Mouse (Mus musculus) cerebellum, adult 11-12 months (tissue): ENCODE data around the gene Txnrd2.

Experiments used
- DNase-seq: peaks from one replicate; pipeline ENCODE4 v3.0.0; 2022

Gene Txnrd2

GRCm38 (mm10) chr16:18497865-18498515 is 71.8 kb downstream of the Txnrd2 start:
- DNase-seq: no peak

- DNase-seq: peak; percentile 95
Observed at GRCm38 (mm10) chr16:18498558-18498990, 72.4 kb downstream of the Txnrd2 start, which contains the start of the genes Gnb1l and Rtl10. TSS of gene Gnb1l (plus strand) at chr16:18498713. TSS of gene Rtl10 (plus strand) at chr16:18498901.

DNA sequence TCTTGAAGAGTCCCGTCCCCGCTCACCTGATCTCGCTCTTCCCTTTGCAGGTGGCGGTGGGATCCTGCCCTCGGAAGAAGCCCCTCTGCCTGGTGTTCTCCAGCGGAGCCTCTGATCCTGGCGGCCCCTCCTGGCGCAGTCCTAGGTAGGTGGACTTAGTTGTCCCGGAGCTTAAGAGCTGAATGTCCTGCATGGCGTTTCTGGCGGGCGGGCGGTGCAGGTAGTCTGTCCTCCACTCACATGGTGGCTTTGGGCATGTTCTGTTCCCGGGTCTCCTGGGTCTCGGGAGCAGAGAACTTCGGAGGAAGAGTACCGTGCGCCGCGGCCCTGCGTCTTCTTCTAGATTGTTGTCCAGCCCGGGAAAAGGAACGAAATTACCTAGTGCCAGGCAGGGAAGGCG is 72.8 kb downstream of the Txnrd2 start:
- no peak for DNase-seq

DNA sequence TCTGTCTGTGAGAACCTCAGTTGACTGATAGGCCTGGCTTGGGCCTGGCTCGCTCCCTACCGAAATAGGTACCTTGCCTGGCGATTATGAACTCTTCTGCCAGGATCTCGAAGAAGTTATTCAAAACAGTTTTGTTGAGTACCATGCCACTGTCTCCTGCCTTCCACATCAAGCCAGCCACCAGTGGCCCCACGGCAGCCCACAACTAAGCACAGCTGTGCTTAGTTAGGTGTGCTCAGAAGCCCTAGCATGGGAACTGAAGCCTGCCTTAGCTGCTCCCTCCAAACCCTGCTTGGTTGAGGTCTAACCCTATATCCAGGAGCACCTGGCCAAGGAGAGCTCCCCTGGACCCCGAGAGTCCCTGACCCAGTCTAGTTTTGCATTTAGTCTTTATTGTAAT is 75.3 kb downstream of the Txnrd2 start:
- DNase-seq: no peak

DNA sequence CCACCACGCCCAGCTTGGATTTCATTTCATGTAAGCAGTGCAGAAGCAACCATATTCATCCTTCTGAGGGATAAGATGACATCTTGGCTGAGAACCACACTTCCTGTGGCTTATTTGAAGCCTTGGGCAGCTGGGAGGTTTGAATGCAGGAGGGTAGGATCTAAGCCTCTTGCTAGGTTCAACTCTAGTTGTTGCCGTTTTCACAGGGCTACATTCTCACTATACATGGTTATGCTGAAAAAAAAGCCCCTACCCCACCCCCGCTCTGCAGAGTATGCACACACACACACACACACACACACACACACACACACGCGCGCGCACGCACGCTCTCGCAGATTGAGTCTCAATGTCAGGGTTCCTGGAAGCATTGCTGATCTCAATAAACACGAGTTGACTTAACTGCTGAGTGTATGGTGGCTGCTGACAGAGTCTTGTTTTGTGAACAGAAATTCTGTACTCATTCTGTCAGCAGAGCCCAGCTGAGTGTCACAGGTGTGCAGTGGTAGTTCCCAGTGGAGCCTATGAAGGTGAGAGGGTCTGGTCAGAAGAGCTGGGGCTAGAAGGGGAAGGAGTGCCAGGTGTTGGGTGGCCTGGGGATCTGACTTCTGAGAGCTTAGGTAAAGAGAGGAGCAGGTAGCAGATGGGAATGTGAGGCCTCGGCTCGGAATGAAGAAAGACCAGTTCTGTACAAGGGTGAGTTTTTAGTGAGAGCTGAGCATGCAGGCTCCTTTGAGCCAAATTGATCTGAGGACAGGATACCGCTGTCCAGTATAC is 77.6 kb downstream of the Txnrd2 start:
- no peak for DNase-seq

DNA sequence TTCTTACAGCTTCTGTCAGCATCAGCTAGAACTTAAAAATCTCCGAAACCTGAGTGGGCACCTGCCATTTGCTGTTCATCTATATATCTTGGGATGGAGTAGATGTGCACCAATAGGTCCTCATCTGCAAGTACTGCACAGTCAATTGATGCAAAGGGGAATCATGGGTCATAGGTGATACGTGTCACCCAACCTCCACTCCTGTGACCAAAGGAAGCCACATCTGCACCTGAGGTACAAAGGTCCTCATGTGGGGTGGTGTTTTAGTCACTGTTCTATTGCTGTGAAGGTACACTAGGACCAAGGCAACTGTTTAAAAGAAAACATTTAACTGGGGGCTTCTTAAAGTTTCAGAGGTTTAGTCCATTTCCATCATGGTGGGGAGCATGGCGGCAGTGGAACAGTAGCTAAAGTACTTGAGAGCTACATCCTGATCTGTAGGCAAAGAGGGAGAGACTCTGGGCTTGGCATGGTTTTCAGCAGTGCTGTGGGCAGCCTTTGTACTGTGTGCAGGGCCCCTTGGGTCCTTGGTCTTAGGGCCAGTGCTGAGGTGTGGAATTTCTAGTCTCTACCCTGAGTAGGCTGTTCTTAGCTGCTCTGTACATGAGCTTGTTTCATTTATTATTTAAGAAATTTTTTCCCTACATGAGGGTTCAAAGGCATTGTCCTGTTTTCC is 80.5 kb downstream of the Txnrd2 start:
- no peak for DNase-seq

- no peak for DNase-seq
Observed at GRCm38 (mm10) chr16:18507200-18507549, 81.0 kb downstream of the Txnrd2 start.

DNA sequence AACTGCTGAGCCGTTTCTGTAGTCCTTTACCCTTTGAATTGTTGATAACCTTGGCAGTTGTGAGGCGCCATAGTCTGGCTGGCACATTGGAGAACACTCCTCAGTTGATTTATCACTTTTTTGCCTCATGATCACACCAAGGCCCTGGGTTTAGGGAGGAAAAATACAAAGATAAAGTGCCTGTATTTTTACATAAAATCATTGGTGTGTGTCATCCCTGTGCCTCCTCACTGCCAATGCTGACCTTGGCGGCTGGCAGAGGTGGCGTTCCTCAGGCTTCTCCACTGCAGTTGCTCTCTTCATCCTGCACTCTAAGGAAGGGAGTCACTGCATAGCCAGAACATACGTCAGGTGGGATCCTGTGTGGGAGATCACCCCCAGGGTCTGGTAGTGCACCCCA is 85.6 kb downstream of the Txnrd2 start:
- no peak for DNase-seq

GRCm38 (mm10) chr16:18513508-18513907 is 87.3 kb downstream of the Txnrd2 start:
- no peak for DNase-seq

- DNase-seq: no peak
Observed at GRCm38 (mm10) chr16:18518091-18518490, 91.9 kb downstream of the Txnrd2 start.

DNA sequence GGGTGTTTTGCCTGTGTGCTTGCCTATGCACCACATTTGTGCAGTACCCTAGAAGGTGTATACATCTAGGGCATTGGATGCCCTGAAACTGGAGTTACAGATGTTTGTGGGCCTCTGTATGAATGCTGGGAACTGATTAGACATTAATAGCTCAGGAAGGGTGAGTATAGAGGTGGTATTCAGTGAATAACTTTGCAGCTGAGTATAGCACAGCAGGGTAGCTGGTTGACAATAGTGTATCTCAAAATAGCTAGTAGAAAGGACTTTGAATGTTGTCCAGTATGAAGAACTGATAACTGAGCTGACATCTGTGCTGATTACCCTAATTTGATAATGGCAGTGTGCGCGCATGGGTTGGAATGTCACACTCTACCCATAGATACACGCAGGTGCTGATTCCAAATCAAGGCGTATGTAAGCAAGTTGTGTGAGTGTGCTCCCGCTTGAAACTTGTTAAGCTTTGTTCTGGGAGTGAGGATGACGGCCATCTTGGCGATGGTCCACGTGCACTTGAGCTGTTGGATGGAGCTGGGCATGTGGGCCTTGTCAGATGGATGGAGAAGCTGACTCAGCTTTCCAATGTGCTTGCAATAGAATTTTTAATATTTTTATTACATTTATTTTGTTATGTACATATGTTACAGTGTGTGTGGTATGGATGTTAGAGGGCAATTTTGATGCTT is 97.5 kb downstream of the Txnrd2 start:
- DNase-seq: no peak

- DNase-seq: no peak
Observed at GRCm38 (mm10) chr16:18528656-18529055, 102.5 kb downstream of the Txnrd2 start.
